Mouse (Mus musculus) C2C12 (cell line): ENCODE data around the gene Nprl2.

ENCODE experiments used
- CEBPB ChIP-seq: IDR thresholded peaks from one replicate; pipeline ENCODE4 v1.6.1; 2011; ENCODE audit warnings: low read depth, mild to moderate bottlenecking, control low read depth, moderate library complexity
- CTCF ChIP-seq: IDR thresholded peaks from one replicate; pipeline ENCODE4 v1.5.1; 2011; ENCODE audit not compliant: control insufficient read depth, insufficient read depth, insufficient read length
- MAX ChIP-seq: IDR thresholded peaks from one replicate; pipeline ENCODE4 v1.6.1; 2011; ENCODE audit warnings: mild to moderate bottlenecking, control low read depth
- MYOG ChIP-seq: IDR thresholded peaks from one replicate; pipeline ENCODE4 v1.6.1; 2011; ENCODE audit not compliant: control insufficient read depth, insufficient read length; ENCODE audit errors: extremely low read depth
- USF1 ChIP-seq: IDR thresholded peaks from one replicate; pipeline ENCODE4 v1.6.1; 2011; ENCODE audit warnings: low read depth, mild to moderate bottlenecking, control low read depth, moderate library complexity

DNA sequence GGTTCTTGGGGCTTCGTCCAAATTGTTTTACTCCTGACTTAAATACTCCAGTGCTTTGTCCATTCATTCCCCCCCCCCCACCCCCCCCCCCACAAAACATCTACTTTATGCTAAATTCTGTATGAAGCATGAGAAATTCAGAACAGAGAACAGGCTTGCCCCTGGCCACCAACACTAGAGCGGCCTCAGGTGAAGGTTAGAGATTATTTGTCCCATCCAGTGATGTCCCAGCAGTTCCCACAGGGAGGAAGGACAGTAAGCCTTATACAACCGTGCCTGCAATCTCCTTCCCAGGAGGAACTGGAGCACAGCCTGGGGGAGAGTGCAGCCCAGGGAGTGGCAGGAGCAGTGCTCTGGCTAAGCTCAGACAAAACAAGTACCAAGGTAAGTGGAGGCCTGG lies 36.6 kb downstream of the Nprl2 start, which contains the start of gene Naa80:
- no peak for TF ChIP-seq CTCF
- TF ChIP-seq MYOG: no peak
- no peak for TF ChIP-seq MAX
- TF ChIP-seq CEBPB: no peak
- no peak for TF ChIP-seq USF1
